Mouse (Mus musculus): Measurements from ENCODE around the gene Map3k5.

The Map3k5 gene

GRCm38 (mm10) chr10:20107031-20107430 lies 172.8 kb downstream of the Map3k5 start:
- no peak for DNase-seq (ENCODE audit: low read depth)

- DNase-seq (ENCODE audit: low read depth) = no peak
Measured at GRCm38 (mm10) chr10:20111508-20111907, 177.2 kb downstream of the Map3k5 start.

GRCm38 (mm10) chr10:20112026-20112973 lies 178.0 kb downstream of the Map3k5 start:
- no peak for DNase-seq (ENCODE audit: low read depth)

GRCm38 (mm10) chr10:20119504-20120425 lies 185.5 kb downstream of the Map3k5 start:
- DNase-seq (ENCODE audit: low read depth) = no peak

- no peak for DNase-seq (ENCODE audit: low read depth)
Measured at GRCm38 (mm10) chr10:20121981-20122380, 187.7 kb downstream of the Map3k5 start.

GRCm38 (mm10) chr10:20123401-20123800 lies 189.1 kb downstream of the Map3k5 start:
- no peak for DNase-seq (ENCODE audit: low read depth)

- no peak for DNase-seq (ENCODE audit: low read depth)
Measured at GRCm38 (mm10) chr10:20124576-20124975, 190.3 kb downstream of the Map3k5 start.

- DNase-seq (ENCODE audit: low read depth) = no peak
Measured at GRCm38 (mm10) chr10:20125226-20125625, 191.0 kb downstream of the Map3k5 start.

GRCm38 (mm10) chr10:20132933-20133652 lies 198.8 kb downstream of the Map3k5 start:
- no peak for DNase-seq (ENCODE audit: low read depth)

GRCm38 (mm10) chr10:20135350-20136058 lies 201.2 kb downstream of the Map3k5 start:
- DNase-seq (ENCODE audit: low read depth) = no peak

- DNase-seq (ENCODE audit: low read depth) = no peak
Measured at GRCm38 (mm10) chr10:20136505-20136904, 202.2 kb downstream of the Map3k5 start.

- DNase-seq (ENCODE audit: low read depth) = no peak
Measured at GRCm38 (mm10) chr10:20141376-20141775, 207.1 kb downstream of the Map3k5 start.

GRCm38 (mm10) chr10:20148130-20148772 lies 214.0 kb downstream of the Map3k5 start, which contains the start of gene Map7:
TSS of gene Map7 (plus strand) at chr10:20148471.
- no peak for DNase-seq (ENCODE audit: low read depth)

GRCm38 (mm10) chr10:20148773-20149120 lies 214.5 kb downstream of the Map3k5 start:
- DNase-seq (ENCODE audit: low read depth) = no peak

- no peak for DNase-seq (ENCODE audit: low read depth)
Measured at GRCm38 (mm10) chr10:20149121-20149834, 215.0 kb downstream of the Map3k5 start.

- DNase-seq (ENCODE audit: low read depth) = no peak
Measured at GRCm38 (mm10) chr10:20149835-20150355, 215.6 kb downstream of the Map3k5 start.

GRCm38 (mm10) chr10:20152131-20152530 lies 217.9 kb downstream of the Map3k5 start:
- DNase-seq (ENCODE audit: low read depth) = no peak

- no peak for DNase-seq (ENCODE audit: low read depth)
Measured at GRCm38 (mm10) chr10:20153507-20153906, 219.2 kb downstream of the Map3k5 start.

- no peak for DNase-seq (ENCODE audit: low read depth)
Measured at GRCm38 (mm10) chr10:20155401-20155800, 221.1 kb downstream of the Map3k5 start.
